Mouse (Mus musculus): ENCODE data around the gene Car6.

GRCm38 (mm10) chr4:150168406-150168805 lies 32.7 kb downstream of the Car6 start:
- TF ChIP-seq ZNF384 (IDR thresholded peaks at IDR 0.05; ENCODE audit: low read depth, low read length) (no peak), MAFK (IDR thresholded peaks at IDR 0.05; ENCODE audit: insufficient read depth, low read depth, low read length) (no peak), HCFC1 (IDR thresholded peaks at IDR 0.05; ENCODE audit: borderline replicate concordance, insufficient read depth, low read length) (no peak)
